ENCODE assay signal across 28 mouse cellular contexts in the genomic region with DNA sequence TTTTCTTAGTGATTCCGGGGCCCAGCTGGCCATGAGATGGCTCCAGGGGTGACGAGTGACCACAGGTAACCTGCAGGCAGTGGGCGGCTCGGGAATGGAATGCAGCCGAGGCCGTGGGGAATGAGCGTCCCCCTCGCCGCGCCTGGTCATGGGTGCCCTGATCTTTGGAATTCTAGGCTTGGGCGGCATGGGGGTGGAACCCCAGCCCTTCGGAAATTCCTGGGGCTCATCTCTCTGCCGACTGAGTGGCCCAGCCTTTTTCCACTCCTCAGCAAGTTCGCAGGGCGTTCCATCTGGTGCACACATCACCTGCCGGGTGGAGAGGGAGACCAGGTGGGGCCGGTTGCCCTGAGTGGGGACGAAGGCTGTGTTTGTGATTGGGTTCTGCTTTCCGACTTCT.
DNase-seq lines count a peak whose midpoint lies in the region; ATAC-seq and TF ChIP-seq lines count a peak whose summit lies in the region.
"Had no signal": no experiment of that assay in that cellular context is flagged by ENCODE, and none has a peak within 500 bp of the region (broad histone marks: within the 10 kb centered on the region; RNA-seq: fewer than 3 reads in every experiment).

No protein-coding gene starts in this region.

- no peak overlapping the region for H3K4me3 ChIP-seq in hindbrain, embryonic 10.5 days
- no peak overlapping the region for H3K4me3 ChIP-seq in hindbrain, postnatal 0 days (ENCODE audit: low read length)
- no peak overlapping the region for H3K4me3 ChIP-seq in limb, embryonic 13.5 days
- no peak overlapping the region for H3K4me3 ChIP-seq in limb, embryonic 10.5 days
- H3K4me3 ChIP-seq in midbrain, embryonic 14.5 days (replicated peaks; ENCODE audit: low read depth, low read length) = no peak overlapping the region
- H3K4me3 ChIP-seq: erythroblast, embryonic 14.5 days; forebrain, embryonic 13.5 days; heart, embryonic 15.5 days; megakaryocyte, embryonic 14.5 days; midbrain, embryonic 12.5 days; neural tube, embryonic 13.5 days had no signal

- no peak overlapping the region for H3K9ac ChIP-seq in hindbrain, postnatal 0 days (replicated peaks; ENCODE audit: low read length)
- peak overlapping the region; percentile 14; the same call in 1 of the 2 replicates for H3K9ac ChIP-seq in limb, embryonic 13.5 days
- no peak overlapping the region for H3K9ac ChIP-seq in midbrain, embryonic 14.5 days (replicated peaks; ENCODE audit: low read length)
- H3K9ac ChIP-seq: forebrain, embryonic 13.5 days; heart, embryonic 15.5 days; hindbrain, embryonic 14.5 days; liver, embryonic 14.5 days; midbrain, embryonic 12.5 days; neural tube, embryonic 13.5 days had no signal

- peaks cover 25% of the 10 kb centered on the region for H3K4me1 ChIP-seq in hindbrain, embryonic 10.5 days (replicated peaks)
- H3K4me1 ChIP-seq in hindbrain, postnatal 0 days (ENCODE audit: insufficient read depth, low read length) = no peaks in the 10 kb centered on the region; the same call in 1 of the 2 replicates
- peaks cover 8% of the 10 kb centered on the region; the same call in 1 of the 2 replicates for H3K4me1 ChIP-seq in limb, embryonic 13.5 days
- 0 out of 2 replicates have a peak, but pooled peaks cover 8% of the 10 kb centered on the region for H3K4me1 ChIP-seq in limb, embryonic 10.5 days
- H3K4me1 ChIP-seq in midbrain, embryonic 14.5 days (ENCODE audit: control insufficient read depth, insufficient read depth, low read length) = peaks cover 5% of the 10 kb centered on the region; the same call in 1 of the 2 replicates
- H3K4me1 ChIP-seq: megakaryocyte, embryonic 14.5 days had no signal

- no peak for DNase-seq in hindbrain, embryonic 10.5 days (ENCODE audit: low spot score)
- DNase-seq in hindbrain, postnatal 0 days (ENCODE audit: low spot score) = no peak
- DNase-seq in limb, embryonic 10.5 days (ENCODE audit: low spot score) = no peak
- peak; percentile 40 for DNase-seq in kidney, adult 9 months
- peak; percentile 45 to 53 for DNase-seq in kidney, postnatal 36 days
- DNase-seq in midbrain, embryonic 14.5 days = no peak
- no peak for DNase-seq in embryo, embryonic 10.5 days (ENCODE audit: low spot score)
- DNase-seq: adrenal gland, postnatal 14 days; cerebellum, adult 11-12 months; cerebellum, adult 9-11 months; gastrocnemius, postnatal 10 days; layer of hippocampus, postnatal 36 days; left cerebral cortex, postnatal 4 days; liver; lung, adult 2 months; retina, postnatal 1 day; right cerebral cortex, postnatal 14 days had no signal

- no peaks in the 10 kb centered on the region for H3K9me3 ChIP-seq in hindbrain, embryonic 10.5 days
- H3K9me3 ChIP-seq in hindbrain, postnatal 0 days (ENCODE audit: low read length) = no peaks in the 10 kb centered on the region
- no peaks in the 10 kb centered on the region for H3K9me3 ChIP-seq in limb, embryonic 13.5 days
- no peaks in the 10 kb centered on the region for H3K9me3 ChIP-seq in limb, embryonic 10.5 days (replicated peaks)
- H3K9me3 ChIP-seq in midbrain, embryonic 14.5 days (ENCODE audit: control insufficient read depth, low read length) = no peaks in the 10 kb centered on the region
- H3K9me3 ChIP-seq: forebrain, embryonic 13.5 days; heart, embryonic 15.5 days; megakaryocyte, embryonic 14.5 days; midbrain, embryonic 12.5 days; neural tube, embryonic 13.5 days had no signal

- H3K36me3 ChIP-seq in hindbrain, embryonic 10.5 days = peaks cover 41% of the 10 kb centered on the region
- H3K36me3 ChIP-seq in hindbrain, postnatal 0 days (ENCODE audit: insufficient read depth, low read length) = no peaks in the 10 kb centered on the region
- peaks cover 52% of the 10 kb centered on the region for H3K36me3 ChIP-seq in limb, embryonic 13.5 days
- peaks cover 96% of the 10 kb centered on the region for H3K36me3 ChIP-seq in limb, embryonic 10.5 days
- no peaks in the 10 kb centered on the region for H3K36me3 ChIP-seq in midbrain, embryonic 14.5 days (ENCODE audit: control insufficient read depth, insufficient read depth, low read length)
- H3K36me3 ChIP-seq: G1E; heart, embryonic 15.5 days; neural tube, embryonic 13.5 days had no signal

- H3K27ac ChIP-seq in hindbrain, embryonic 10.5 days = peak overlapping the region; percentile 31; the same call in 1 of the 2 replicates
- H3K27ac ChIP-seq in hindbrain, postnatal 0 days = no peak overlapping the region
- no peak overlapping the region for H3K27ac ChIP-seq in limb, embryonic 13.5 days
- H3K27ac ChIP-seq in limb, embryonic 10.5 days = no peak overlapping the region
- no peak overlapping the region for H3K27ac ChIP-seq in midbrain, embryonic 14.5 days (replicated peaks; ENCODE audit: low read depth, low read length)
- H3K27ac ChIP-seq: forebrain, embryonic 13.5 days; heart, embryonic 15.5 days; hindbrain, embryonic 14.5 days; liver, embryonic 14.5 days; midbrain, embryonic 12.5 days; neural tube, embryonic 13.5 days had no signal

- no peak for TF ChIP-seq CTCF in hindbrain, postnatal 0 days (IDR thresholded peaks at IDR 0.05; ENCODE audit: low read depth)

- ATAC-seq in hindbrain, postnatal 0 days = no peak
- no peak for ATAC-seq in limb, embryonic 13.5 days (ENCODE audit: low FRiP score, low read depth)
- ATAC-seq in midbrain, embryonic 14.5 days (ENCODE audit: low FRiP score, low TSS enrichment) = no peak
- ATAC-seq: inflammation-experienced regulatory T-cells, adult 6 months had no signal

- WGBS in hindbrain, embryonic 10.5 days = 88% methylated on average over 19 of the region's 19 CpGs
- WGBS in hindbrain, postnatal 0 days = 84% methylated on average over 19 of the region's 19 CpGs
- WGBS in limb, embryonic 13.5 days = 85% methylated on average over 19 of the region's 19 CpGs
- 90% methylated on average over 19 of the region's 19 CpGs for WGBS in limb, embryonic 10.5 days
- 95% methylated on average over 19 of the region's 19 CpGs for WGBS in midbrain, embryonic 14.5 days

- H3K4me2 ChIP-seq in hindbrain, postnatal 0 days (ENCODE audit: low read depth, low read length) = no peak overlapping the region
- H3K4me2 ChIP-seq in limb, embryonic 13.5 days (replicated peaks) = no peak overlapping the region
- no peak overlapping the region for H3K4me2 ChIP-seq in midbrain, embryonic 14.5 days (ENCODE audit: low read length)
- H3K4me2 ChIP-seq: forebrain, embryonic 13.5 days; heart, embryonic 15.5 days; hindbrain, embryonic 14.5 days; midbrain, embryonic 12.5 days; neural tube, embryonic 13.5 days had no signal

- no peaks in the 10 kb centered on the region for H3K27me3 ChIP-seq in hindbrain, embryonic 10.5 days (ENCODE audit: insufficient read depth, poor library complexity, severe bottlenecking)
- H3K27me3 ChIP-seq in hindbrain, postnatal 0 days (ENCODE audit: insufficient read depth, low read length) = no peaks in the 10 kb centered on the region
- no peaks in the 10 kb centered on the region for H3K27me3 ChIP-seq in limb, embryonic 13.5 days
- H3K27me3 ChIP-seq in limb, embryonic 10.5 days (ENCODE audit: low read depth, poor library complexity, severe bottlenecking) = no peaks in the 10 kb centered on the region
- no peaks in the 10 kb centered on the region for H3K27me3 ChIP-seq in midbrain, embryonic 14.5 days (ENCODE audit: control insufficient read depth, insufficient read depth, low read length)
- H3K27me3 ChIP-seq: forebrain, embryonic 13.5 days; neural tube, embryonic 13.5 days had no signal

Comparison
In these comparisons a context has a peak if more than half of its experiments do, and no peak if none do; other contexts are left out.
1. DNase-seq: peak in kidney, adult 9 months (single experiment) and kidney, postnatal 36 days (2 of 2); none in hindbrain, embryonic 10.5 days (single experiment), hindbrain, postnatal 0 days (single experiment), limb, embryonic 10.5 days (single experiment), midbrain, embryonic 14.5 days (single experiment) and embryo, embryonic 10.5 days (single experiment).